Mouse (Mus musculus) layer of hippocampus, postnatal 14 days (tissue): ENCODE data around the gene Col4a3. TPM values are rescaled to one million over a fixed set of nuclear protein-coding genes. Genes with fewer than 3 reads are reported as not detected.
A peak's percentile ranks its signal among the peaks of the same experiment; 100 is the strongest.

Experiments used
- DNase-seq, 2 experiments: peaks; one replicate each; pipeline ENCODE4 v3.0.0; 2021 to 2022; ENCODE audit warnings: low spot score in 2 of 2, mixed read lengths in 1 of 2
- total RNA-seq, 2 experiments: library from RNA; stranded (reverse); gene quantifications; 2 replicates each; pipeline ENCODE4 v1.2.3; 2021

Col4a3 gene
- total RNA-seq, 2 experiments from 2014 or later, result 0.38 to 1.2 TPM

DNA sequence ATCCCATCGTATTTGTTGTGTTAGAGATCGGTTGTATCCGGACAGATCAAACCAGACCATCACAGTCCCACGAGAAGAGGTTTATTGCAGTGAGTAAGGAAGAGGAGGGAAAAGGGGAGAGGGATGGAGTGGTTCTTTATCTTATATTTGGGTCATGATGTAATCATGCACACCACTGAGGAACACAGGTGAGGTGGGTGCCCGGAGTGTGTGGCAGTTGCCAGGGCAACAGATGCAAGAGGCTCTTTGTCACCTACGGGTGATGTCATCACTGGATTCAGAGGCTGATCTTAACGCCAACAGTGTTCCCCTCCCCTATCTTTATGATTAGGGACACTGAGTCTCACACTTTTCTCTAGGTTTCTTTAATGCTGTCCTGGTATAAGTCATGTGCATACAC lies 18.6 kb downstream of the Col4a3 start:
- DNase-seq, result no peak

DNA sequence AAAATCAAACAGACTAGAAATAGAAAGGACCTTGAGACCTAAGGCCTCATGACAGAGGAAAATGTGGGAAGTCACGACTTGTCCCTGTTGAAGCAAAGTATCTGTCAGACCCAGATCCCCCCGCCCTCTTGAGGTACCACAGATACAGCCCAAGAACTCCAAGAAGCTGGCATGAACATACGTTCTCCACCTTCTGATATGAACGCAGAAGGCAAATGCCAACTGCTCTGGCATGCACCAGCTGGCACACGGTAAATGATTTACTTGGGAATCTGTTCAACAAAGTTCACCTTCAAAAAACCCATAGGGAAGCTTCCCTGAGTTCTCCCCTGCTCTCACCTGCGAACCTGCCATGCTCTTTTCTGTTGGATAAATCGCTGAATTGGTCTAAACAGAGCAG lies 19.1 kb downstream of the Col4a3 start:
- DNase-seq, result no peak

DNA sequence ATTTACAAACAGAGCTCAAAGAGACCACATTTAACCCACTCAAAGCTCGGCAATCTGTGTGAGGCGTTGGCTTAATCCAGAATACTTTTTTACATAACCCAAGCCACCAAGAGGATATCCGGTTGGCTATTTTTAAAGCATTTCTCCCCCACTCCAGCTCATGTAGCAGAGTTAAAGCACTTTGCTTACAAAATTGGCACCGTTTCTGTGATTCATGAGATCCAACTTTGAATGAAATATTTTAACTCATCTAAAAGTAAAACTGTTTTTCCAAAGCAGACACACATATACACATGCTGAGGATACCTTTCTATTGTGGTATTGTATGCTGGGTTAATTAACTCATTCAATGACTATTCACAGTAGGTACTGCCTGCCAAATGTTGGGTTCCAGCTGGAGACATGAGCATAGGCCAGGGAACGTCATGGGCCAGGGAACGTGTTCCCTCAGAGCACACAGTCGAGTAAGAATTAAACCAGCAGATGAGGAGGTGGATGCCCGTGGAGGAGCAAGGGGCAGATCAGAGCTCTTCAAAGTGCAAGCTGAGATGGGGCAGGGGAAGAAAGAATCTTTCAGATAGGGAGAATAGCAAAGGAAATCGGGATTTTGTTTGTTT lies 22.0 kb downstream of the Col4a3 start:
- peak in 1 of 2 experiments; percentile 16 for DNase-seq

DNA sequence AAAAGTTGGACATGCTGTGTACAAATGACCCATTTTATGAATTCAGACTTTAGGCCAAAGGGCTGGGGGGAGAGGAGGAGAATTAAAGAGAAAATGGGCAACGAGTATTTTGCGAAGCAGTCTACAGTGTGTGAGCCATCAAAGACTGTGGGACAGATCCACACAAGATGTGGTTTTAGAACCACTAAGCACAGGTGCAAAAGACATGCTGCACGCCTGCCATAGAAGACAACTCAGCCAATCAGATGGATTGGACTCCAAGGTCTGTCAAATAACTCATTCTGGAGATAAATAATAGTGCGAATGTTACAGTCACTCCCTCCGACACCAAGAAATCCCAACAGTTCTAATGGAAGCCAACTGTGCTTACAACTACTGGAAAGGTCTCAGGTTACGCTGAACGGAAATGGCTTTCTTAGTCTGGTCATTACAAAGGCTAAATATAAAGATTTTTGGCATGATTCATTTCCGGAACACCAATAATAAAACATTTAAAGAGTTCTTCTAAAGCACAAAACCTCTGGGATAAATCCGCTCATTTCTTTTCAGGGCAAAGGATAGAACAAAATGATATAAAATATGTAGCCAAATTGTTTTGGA lies 25.4 kb downstream of the Col4a3 start:
- no peak for DNase-seq

DNA sequence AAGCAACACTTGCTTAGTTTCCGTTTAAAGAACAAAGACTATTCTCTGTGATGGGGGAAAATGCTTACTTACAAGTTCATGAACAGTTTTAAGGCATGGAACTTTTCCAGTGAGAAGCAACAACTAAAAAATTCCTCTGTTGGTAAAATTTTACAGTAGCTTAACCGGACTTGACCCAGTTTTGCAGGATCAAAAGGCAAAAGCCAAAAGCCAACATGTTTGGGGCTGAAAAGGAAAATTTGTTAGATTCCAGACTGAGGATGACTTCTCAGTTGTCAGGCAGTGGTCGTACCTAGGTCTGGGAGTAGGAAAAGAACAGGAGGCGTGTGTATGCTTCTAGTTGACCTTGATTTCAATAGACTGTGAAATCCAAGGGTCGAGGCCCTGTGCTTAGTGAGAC lies 31.3 kb downstream of the Col4a3 start:
- DNase-seq, result no peak

DNA sequence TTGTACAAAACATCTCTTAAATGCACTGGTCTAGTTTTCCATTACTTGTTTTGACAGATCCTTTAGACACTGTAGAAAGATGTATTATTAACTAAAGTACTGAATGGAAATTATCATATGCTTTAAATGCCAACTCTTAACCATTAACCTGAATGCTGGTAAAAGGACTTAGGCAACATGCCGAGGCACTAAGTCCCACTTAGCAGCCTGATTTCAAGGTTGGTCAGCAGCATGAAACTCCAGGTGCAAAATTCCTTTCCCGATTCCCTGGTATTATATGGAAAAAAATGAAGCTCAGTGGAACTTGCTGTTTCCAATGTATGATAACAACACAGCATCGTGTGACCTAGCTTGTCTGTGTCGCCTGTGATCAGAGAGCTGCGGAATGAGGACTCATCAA lies 31.9 kb downstream of the Col4a3 start:
- no peak for DNase-seq

DNA sequence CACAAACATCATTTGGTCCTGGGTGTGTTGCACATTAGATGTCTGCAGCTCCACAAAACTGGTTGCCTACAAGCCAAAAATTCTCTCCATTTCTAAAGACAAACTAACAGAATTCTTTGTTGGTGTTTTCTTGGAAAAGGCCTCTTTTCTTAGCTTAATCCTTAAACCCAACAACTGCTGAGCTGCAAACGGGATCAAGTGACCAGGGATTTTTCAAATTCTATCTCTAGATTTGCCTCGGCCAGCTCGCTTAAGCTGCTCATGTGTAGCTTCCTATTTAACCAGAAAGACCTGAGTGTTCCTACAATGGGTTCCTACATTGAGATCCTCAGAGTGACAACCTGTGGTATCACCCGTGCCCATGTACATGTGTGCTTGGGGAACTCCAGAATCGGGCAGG lies 33.3 kb downstream of the Col4a3 start:
- no peak for DNase-seq

DNA sequence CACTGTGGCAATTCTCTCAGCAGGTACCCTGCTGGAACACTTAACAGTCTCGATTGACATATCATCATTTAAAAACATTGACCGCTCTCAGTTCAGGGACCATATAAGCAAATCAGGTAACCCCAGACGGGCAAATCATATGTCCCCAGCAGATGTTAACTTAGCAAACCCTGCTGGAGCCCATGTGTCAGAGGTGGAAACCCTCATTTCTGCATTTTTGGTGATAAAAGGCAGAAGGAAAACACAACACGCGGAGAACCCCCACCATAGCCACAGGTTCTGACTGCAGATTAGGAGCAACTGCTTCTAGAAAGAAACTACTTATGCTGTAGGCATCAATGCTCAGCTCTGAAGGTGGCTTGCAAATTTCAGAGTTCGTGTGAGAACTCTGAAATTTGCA lies 38.2 kb downstream of the Col4a3 start:
- DNase-seq, result no peak

DNA sequence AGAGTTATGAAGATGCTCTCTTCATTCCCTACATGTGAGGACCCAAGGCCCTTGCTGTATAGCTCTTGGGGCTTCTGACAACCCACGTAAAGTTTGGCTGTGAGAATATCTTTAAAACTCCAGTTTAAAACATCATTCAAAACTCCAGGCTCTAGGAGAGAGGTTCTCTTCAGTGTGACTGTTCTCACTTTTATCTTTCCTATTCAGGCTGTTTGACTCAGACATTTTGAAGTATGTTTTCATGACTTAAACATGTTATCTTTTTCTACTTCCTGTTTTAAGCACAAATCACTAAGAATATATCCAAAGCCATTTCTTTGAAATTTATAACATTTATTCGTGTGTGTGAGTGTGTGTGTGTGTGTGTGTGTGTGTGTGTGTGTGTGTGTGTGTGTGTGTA lies 38.8 kb downstream of the Col4a3 start:
- DNase-seq, result no peak

DNA sequence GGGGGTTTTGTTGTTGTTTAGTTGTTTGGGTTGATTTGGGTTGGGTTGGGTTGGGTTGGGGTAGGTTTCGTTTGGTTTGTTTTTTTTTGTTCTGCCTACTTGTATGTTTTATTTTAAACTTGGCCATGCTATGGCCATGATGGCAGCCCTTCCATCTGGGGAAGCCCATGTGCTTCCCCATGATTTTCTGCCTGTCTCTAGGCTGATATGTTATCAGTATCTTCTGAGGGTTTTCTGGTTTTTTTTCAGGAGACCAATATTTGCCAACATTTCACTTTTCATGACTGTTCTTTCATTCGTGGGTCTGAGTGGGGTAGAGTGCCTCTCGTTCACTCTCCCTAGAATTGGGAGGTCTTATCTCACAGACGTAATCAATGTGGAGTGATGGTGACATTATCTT lies 40.9 kb downstream of the Col4a3 start:
- DNase-seq, result no peak

DNA sequence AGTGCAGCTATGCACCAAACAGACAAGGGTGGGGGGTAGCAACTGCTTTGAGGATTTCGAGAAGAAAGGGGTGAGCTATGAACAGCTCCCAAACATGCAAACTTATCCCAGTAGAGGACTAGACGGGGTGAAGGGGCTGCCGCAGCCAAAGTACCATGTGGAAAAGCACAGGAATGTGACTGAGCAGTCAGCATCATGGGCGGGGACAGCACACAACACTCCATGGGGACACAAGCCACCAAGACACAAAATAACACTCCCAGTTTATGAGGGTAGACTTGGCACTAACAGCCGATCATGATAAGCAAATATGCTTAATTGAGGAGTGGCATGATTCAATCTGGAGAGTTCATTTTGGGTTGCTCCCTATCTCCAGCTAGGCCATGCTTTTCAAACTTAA lies 42.8 kb downstream of the Col4a3 start:
- DNase-seq, result no peak

DNA sequence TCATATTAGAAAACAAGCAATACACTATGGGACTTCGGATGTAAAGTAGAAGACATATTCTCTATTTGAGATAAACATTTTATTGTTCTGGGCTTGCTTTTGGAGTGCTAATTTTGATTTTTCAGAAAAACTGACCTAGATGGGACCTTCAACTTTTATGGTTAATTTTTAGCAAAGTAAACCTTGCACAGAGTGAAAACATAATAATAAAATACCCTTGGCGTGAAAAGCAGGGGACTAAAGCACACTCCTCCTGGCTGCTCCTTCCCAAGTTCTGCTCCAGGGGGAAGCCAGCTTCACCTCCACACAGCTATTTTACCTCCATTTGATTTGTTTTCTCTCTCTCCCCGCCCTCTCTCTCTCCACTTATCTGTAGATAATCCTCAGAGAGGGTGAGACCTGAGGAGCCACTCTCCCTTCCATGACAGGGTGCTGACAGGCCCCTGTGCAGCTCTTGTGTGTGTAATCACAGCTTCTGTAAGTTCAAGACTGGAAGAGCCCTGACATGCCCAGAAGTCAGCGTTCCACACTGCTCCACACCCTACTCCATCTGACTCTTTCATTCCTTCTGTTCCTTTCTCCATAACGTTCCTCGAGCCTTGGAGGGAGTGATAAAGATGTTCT lies 44.6 kb downstream of the Col4a3 start:
- DNase-seq, result no peak

DNA sequence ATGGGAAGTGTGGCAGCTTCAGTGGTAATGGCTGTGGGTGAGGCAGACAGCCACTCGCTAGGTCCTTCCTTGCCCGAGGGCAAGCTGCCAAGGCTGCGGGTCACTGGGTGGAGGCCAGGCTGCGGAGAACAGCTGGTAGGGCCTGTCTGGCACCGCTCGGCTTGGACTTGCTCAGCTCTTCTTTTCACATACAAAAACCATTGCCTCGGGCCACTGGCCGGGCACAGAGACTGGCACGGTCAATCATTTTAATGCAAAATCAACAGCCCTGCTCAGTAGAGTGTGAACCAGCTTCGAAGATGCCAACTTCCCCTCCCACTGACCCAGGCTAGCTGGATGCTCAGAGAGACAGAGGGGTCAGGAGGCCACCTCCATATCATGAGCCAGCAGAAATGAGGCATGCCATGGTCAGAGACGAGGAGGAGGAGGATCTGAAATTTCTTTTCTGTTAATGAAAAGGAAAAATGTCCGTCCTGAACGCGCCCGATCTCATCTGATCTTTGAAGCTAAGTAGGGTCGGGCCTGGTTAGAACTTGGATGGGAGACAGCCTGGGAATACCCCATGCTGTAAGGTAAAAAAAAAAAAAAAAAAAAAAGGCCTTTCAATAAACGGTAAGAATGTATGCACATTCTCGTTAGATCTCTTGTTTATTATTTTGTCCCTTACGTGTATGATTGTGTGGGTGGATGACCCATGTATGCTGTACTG lies 48.0 kb downstream of the Col4a3 start:
- peak; percentile 50 to 75 for DNase-seq

DNA sequence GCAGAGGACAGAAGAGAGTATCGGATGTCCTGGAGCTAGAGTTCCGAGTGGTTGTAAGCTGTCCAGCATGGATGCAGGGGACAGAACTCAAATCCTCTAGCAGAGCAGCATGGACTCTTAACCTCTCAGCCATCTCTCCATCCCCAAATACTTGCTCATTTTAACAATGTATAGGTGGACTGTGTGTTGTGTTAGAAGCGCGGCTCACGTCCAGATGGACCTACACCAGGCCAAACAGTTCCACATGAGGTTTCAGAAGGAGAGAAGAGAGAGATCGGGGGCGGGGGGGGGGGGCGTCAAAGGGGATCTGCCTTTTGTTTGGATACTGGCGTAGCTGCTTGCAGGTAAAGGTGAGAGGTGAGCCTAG lies 48.5 kb downstream of the Col4a3 start:
- no peak for DNase-seq

DNA sequence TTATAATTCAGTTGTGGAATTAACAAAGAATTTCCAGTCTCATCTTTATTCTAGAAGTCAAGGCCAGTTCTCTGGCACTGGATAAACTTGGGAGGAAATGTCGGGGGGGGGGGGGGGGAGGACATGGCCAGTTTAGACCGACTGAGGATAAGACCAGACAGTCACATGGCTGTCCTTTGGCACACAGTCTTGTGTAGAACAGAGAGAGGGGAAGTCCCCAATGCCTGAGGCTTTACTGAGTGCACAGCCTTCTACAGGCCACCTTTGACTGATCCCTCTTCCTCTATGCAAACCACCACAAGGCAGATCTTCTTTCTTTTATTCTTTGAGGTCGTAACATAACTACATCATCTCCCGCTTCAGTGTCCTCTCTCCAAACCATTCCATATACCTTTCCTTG lies 49.6 kb downstream of the Col4a3 start:
- DNase-seq, result no peak

DNA sequence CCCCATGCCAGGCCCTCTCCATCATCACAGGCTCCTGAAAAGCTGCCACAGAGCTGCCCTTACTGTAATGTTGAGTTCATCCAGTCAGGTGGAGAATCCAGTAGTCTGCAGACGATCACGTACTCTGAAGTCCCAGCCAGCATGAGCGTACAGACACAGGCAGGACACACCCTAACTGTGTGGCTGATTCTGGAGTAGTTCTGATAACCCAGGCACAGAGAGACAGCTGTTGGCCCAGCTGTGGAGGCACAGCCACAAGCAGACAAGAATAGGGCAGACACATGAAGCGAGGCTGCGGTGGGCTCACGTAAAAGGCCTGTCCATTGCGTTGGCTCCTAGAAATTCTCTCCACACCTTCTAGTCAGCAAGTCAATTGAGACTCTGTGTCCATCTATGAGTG lies 50.7 kb downstream of the Col4a3 start:
- no peak for DNase-seq

DNA sequence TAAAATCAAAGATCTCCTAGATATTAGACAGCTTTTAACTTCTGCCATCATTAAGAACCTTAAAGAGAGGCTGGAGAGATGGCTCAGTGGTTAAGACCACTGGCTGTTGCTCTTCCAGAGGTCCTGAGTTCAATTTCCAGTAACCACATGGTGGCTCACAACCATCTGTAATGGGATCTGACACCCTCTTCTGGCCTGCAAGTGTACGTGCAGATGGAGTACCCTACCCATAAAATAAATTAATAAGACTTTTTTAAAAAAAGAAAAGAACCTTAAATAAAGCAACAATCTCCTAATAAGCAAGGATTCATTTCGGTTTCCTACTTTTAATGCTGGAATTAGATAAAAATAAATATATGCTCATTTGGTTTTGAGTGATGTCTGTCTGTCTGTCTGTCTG lies 51.7 kb downstream of the Col4a3 start:
- DNase-seq, result no peak

DNA sequence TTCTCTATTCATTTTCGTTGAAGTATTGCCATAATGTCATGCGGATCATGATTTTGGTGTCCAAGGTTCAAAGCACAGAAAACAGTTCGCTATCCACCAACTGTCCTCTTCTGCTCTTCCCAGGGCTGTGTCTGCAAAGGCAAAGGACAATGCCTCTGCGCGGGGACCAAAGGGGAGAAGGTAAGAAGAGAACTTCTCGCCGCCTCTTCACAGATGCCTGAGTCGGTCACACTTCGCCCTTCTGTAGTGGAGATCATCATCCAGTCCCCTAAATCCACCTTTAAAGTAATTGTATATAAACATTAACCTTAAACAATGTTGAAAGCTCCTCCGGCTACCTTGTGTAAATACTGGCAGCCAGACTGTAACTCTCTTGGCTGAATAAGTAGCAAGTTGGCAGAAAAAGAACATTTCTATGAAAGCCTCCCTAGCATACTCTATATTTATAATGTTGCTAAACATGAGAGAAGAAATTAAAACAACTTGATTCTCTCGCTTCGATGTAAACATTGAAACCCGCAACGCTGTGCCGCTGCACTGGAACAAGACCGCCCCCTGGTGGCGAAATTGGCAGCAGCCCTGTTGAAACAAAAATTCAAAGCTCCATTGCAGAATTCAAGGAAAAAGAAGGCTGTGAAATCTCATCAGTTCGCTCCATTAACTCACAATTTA lies 54.7 kb downstream of the Col4a3 start:
- peak; percentile 54 to 80 for DNase-seq

DNA sequence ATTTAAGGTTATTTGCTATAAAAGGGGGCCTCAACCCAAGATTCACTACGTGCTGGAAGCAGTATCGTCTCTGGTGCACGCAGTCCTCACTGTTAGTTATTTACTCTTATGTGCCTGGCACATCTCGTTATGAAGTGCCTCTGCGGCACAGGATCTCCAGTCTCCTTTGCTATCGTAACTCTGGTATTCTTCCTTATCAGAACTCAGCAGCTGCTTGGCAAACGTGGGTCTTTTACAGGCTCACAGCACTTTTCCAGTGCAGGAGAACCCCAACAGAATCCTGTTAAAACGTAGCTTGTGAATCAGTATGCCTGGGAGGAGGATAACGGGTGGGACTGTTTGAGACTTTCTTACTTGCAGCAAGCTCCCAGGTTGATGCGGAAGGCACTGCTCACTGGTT lies 61.3 kb downstream of the Col4a3 start:
- no peak for DNase-seq

DNA sequence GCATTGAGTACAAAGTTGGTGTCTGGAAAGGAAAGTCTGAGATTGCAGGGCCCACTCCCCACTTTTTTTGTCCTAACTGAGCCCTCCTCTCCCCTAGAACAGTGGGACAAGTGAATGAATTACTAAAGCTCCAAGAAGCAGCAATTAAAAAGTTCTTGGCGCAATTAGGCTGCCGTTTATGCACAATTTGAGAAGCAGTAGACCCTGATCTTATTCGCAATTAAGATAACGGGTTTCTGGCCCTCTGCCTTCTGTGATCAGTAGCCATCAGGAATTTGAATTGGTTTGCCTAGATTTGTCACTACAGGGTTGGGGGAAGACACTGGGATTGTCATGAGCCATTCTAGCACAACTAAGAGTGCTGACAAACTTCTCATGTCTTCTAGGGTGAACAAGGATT lies 64.1 kb downstream of the Col4a3 start:
- no peak for DNase-seq

DNA sequence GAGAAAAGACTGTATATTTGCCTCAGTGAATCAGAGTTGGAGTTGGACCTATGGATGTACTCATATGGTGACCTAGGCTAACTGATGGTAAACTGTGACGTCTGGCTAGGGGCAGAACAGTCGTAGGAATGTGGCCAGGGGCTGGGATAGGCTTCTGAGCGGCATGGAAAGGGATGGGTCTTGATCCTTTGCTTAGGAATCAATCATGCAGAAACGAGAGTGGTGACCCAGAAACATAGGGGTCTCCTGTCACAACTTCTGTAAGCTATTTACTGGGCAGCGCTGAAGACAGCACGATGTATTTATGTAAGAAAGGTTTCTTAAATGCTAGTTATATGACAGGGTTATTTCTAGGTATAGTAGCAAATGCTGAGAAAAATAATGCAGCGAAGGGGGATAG lies 67.3 kb downstream of the Col4a3 start:
- no peak for DNase-seq

DNA sequence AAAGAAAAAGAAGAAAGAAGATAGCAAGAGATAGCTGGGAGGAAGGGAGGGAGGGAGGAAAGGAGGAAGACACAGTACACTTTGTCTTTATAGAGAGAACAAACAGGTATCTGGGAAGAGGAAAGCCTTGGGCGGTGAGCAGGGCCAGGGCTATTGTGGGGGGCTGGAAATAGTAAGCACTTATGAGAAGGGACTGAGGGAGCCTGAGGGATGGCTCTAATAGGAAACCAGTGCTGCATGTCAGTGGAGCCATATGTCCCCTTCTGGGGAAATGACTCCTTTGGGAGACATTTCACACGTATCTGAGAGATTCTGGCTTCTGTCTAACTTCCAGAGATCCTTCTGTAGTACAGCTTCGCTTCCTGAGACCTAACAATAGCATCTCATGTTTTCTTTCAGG lies 69.7 kb downstream of the Col4a3 start:
- no peak for DNase-seq
